Mouse (Mus musculus): Measurements from ENCODE around the gene Tshz2. TPM values are rescaled to one million over a fixed set of nuclear protein-coding genes. Genes with fewer than 3 reads are reported as not detected.
A peak's percentile ranks its signal among the peaks of the same experiment; 100 is the strongest.

Gene Tshz2
- polyA plus RNA-seq, 1 experiment from 2014 or later, result 43.1 TPM

- in situ Hi-C loops (cut with MboI; ENCODE audit: low pct_unique_long_range_greater_than_20kb), result no loop called here
- ChIA-PET CTCF (interaction anchor here (0.7 kb wide), 1 partner anchor 12 kb away, joined by 3 read pairs; no protein-coding TSS in a partner anchor), POLR2A (interaction anchor here (0.7 kb wide), 1 partner anchor 14 kb away, joined by 3 read pairs; no protein-coding TSS in a partner anchor)
- TF ChIP-seq CTCF (IDR thresholded peaks at IDR 0.05), result no peak
- no peaks in the 10 kb centered on the region for H3K27me3 ChIP-seq
- no peak for ATAC-seq
- DNase-seq (ENCODE audit: low read depth, low spot score), result no peak
Observed at GRCm38 (mm10) chr2:169907979-169908378, 275.2 kb downstream of the Tshz2 start.

GRCm38 (mm10) chr2:169910606-169911005 lies 277.8 kb downstream of the Tshz2 start:
- ATAC-seq (no peak), DNase-seq (ENCODE audit: low read depth, low spot score) (no peak)
- POLR2A ChIA-PET, result no interaction called here
- no peak for TF ChIP-seq CTCF (IDR thresholded peaks at IDR 0.05)
- in situ Hi-C loops (cut with MboI; ENCODE audit: low pct_unique_long_range_greater_than_20kb), result no loop called here
- CTCF ChIA-PET, result no interaction called here
- no peaks in the 10 kb centered on the region for H3K27me3 ChIP-seq

GRCm38 (mm10) chr2:169912826-169913225 lies 280.0 kb downstream of the Tshz2 start:
- in situ Hi-C loops (cut with MboI; ENCODE audit: low pct_unique_long_range_greater_than_20kb), result no loop called here
- ATAC-seq (no peak), DNase-seq (ENCODE audit: low read depth, low spot score) (no peak)
- H3K27me3 ChIP-seq, result no peaks in the 10 kb centered on the region
- no peak for TF ChIP-seq CTCF (IDR thresholded peaks at IDR 0.05)
- CTCF ChIA-PET, result no interaction called here
- POLR2A ChIA-PET, result no interaction called here

DNA sequence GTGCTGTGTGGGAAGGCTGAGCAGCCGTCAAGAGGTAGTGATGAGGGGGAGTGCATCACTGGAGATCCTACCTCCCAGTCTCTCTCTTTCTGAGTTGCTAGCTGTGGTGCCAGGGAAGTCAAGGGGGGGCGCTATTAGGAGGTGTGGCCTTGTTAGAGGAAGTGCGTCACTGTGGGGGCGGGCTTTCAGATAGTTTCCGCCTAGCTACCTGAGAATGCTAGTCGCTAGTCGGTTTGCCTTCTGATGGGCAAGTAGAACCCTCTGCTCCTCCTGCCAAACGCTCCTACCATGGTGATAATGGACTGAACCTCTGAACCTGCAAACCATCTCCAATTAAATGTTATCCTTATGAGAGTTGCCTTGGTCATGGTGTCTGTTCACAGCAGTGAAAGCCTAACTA lies 282.1 kb downstream of the Tshz2 start:
- ChIA-PET CTCF (interaction anchor here (1.2 kb wide), 1 partner anchor 11 kb away, joined by 3 read pairs; no protein-coding TSS in a partner anchor), POLR2A (no interaction called here)
- no peak for TF ChIP-seq CTCF (IDR thresholded peaks at IDR 0.05)
- ATAC-seq (no peak), DNase-seq (ENCODE audit: low read depth, low spot score) (no peak)
- in situ Hi-C loops (cut with MboI; ENCODE audit: low pct_unique_long_range_greater_than_20kb), result no loop called here
- H3K27me3 ChIP-seq, result no peaks in the 10 kb centered on the region

DNA sequence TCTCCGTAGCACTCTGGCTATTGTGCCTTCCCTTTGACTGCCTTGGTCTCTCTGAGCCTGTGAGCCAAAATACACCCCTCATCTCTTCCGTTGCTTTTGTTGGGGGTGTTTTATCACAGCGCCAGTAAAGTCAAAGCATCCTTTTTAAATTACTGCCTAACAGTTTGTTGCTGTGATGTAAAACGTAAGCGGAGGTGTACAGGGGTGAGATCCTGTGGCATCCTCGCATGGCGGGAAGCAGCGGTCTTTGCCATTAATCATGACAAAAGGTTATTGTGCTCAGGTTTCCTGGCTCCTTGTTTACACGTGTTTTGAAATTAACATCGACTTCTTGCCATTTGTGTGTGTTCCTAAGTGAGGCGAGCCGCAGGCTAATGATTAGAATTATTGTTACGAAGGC lies 282.5 kb downstream of the Tshz2 start:
- TF ChIP-seq CTCF (IDR thresholded peaks at IDR 0.05), result no peak
- no peak for DNase-seq (ENCODE audit: low read depth, low spot score)
- in situ Hi-C loops (cut with MboI; ENCODE audit: low pct_unique_long_range_greater_than_20kb), result no loop called here
- ChIA-PET CTCF (interaction anchor here (1.2 kb wide), 1 partner anchor 10 kb away, joined by 3 read pairs; no protein-coding TSS in a partner anchor), POLR2A (no interaction called here)
- H3K27me3 ChIP-seq, result no peaks in the 10 kb centered on the region
- no peak for ATAC-seq

GRCm38 (mm10) chr2:169919111-169919695 lies 286.4 kb downstream of the Tshz2 start:
- in situ Hi-C loops (cut with MboI; ENCODE audit: low pct_unique_long_range_greater_than_20kb), result no loop called here
- no peak for DNase-seq (ENCODE audit: low read depth, low spot score)
- TF ChIP-seq CTCF (IDR thresholded peaks at IDR 0.05), result no peak
- no peaks in the 10 kb centered on the region for H3K27me3 ChIP-seq
- POLR2A ChIA-PET, result no interaction called here
- CTCF ChIA-PET, result interaction anchor here (1.2 kb wide), 1 partner anchor 93 kb away, joined by 3 read pairs; no protein-coding TSS in a partner anchor
- ATAC-seq, result peak; percentile 51

DNA sequence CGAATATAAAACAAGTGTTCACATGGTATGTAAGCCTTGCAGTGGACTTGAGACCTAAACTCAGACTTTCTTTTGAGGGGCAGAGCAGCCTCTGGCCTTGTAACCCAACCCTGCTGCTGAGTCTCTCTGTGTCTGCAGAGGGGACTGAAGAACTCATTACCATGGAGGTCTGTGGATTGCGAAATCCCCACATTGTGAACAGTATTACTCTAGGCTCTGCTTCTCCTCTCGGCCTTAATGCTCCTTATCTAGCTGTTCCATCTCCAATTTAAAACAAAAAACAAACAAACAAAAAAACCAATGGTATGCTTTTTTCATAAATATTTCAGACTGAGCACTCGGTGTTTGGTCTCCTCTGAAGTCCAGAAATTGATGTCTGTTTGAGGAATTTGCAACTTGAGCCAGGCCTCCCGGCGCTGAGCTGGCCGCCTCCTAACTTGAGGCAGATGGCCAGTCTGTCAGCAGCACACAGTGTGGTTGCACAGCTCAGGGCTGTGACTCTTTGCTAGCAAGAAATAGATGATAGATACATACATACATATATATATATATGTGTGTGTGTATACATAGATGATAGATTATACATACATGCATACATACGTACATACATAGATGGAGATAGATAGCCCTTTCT lies 291.5 kb downstream of the Tshz2 start:
- in situ Hi-C loops (cut with MboI; ENCODE audit: low pct_unique_long_range_greater_than_20kb), result no loop called here
- H3K27me3 ChIP-seq, result no peaks in the 10 kb centered on the region
- TF ChIP-seq CTCF (IDR thresholded peaks at IDR 0.05), result no peak
- no peak for ATAC-seq
- no peak for DNase-seq (ENCODE audit: low read depth, low spot score)
- ChIA-PET POLR2A (no interaction called here), CTCF (interaction anchor here (0.9 kb wide), 1 partner anchor 16 kb away, joined by 3 read pairs; no protein-coding TSS in a partner anchor)

- ATAC-seq (no peak), DNase-seq (ENCODE audit: low read depth, low spot score) (no peak)
- ChIA-PET CTCF (interaction anchor here (1.1 kb wide), 1 partner anchor 11 kb away, joined by 3 read pairs; no protein-coding TSS in a partner anchor), POLR2A (no interaction called here)
- H3K27me3 ChIP-seq, result no peaks in the 10 kb centered on the region
- in situ Hi-C loops (cut with MboI; ENCODE audit: low pct_unique_long_range_greater_than_20kb), result no loop called here
- no peak for TF ChIP-seq CTCF (IDR thresholded peaks at IDR 0.05)
Observed at GRCm38 (mm10) chr2:169925466-169925865, 292.7 kb downstream of the Tshz2 start.

DNA sequence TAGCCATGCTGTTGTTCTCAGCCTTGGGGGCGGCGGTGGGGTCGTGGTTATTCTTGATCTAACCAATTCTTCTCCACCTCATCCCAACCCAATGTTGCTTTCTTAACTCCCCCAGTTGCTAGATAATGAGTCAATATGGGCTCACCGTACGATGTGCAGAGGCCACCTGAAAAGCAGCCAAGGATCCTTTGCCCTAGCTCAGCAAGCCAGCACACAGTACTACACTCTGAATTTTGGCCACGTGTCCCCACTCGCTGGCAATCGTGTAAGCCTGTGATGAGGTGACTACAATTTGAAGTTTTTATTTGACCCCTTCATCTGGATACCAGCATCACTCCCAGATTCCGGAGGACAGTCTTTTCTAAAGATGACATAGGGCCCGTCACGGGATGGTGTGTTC lies 293.2 kb downstream of the Tshz2 start:
- ATAC-seq (no peak), DNase-seq (ENCODE audit: low read depth, low spot score) (no peak)
- POLR2A ChIA-PET, result no interaction called here
- in situ Hi-C loops (cut with MboI; ENCODE audit: low pct_unique_long_range_greater_than_20kb), result no loop called here
- no peaks in the 10 kb centered on the region for H3K27me3 ChIP-seq
- CTCF ChIA-PET, result interaction anchor here (1.1 kb wide), 1 partner anchor 11 kb away, joined by 3 read pairs; no protein-coding TSS in a partner anchor
- no peak for TF ChIP-seq CTCF (IDR thresholded peaks at IDR 0.05)

DNA sequence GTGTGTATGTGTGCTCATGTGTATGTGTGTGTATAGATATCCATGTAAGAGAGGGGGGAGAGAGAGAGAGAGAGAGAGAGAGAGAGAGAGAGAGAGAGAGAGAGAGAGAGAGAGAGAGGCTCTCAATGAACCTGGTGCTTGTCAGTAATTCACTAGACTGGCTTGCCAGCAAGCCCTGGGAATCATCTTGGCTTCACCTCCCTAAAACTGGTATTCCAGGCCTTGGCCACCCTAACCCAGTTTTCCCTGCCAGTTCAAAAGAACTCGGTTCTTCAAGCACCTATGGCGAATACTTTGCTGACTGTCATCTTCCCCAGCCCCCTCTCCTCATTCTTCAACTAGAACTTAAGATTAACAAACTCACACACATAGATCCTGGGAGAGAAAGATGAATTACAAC lies 294.6 kb downstream of the Tshz2 start:
- no peak for DNase-seq (ENCODE audit: low read depth, low spot score)
- in situ Hi-C loops (cut with MboI; ENCODE audit: low pct_unique_long_range_greater_than_20kb), result no loop called here
- POLR2A ChIA-PET, result no interaction called here
- no peak for TF ChIP-seq CTCF (IDR thresholded peaks at IDR 0.05)
- CTCF ChIA-PET, result no interaction called here
- ATAC-seq, result no peak
- no peaks in the 10 kb centered on the region for H3K27me3 ChIP-seq

GRCm38 (mm10) chr2:169928447-169929120 lies 295.8 kb downstream of the Tshz2 start:
- POLR2A ChIA-PET, result interaction anchor here (0.7 kb wide), 1 partner anchor 515 kb away, joined by 3 read pairs; no protein-coding TSS in a partner anchor
- no peak for TF ChIP-seq CTCF (IDR thresholded peaks at IDR 0.05)
- CTCF ChIA-PET, result interaction anchor here (0.7 to 1.4 kb wide), 2 partner anchors 22 to 92 kb away, joined by 3 to 4 read pairs; no protein-coding TSS in a partner anchor
- peak; percentile 57 for ATAC-seq
- H3K27me3 ChIP-seq, result no peaks in the 10 kb centered on the region
- DNase-seq (ENCODE audit: low read depth, low spot score), result peak; percentile 73
- in situ Hi-C loops (cut with MboI; ENCODE audit: low pct_unique_long_range_greater_than_20kb), result no loop called here

Data from Patski (cell line).